Mouse (Mus musculus) liver, embryonic 16.5 days (tissue): ENCODE measurements around the gene Ap1g2. TPM values are rescaled to one million over a fixed set of nuclear protein-coding genes. Genes with fewer than 3 reads are reported as not detected.

Source experiments
- ATAC-seq: fragments of 200-750 bp; cut with Nextera tagmentation; 2 replicates; pipeline ENCODE4 v1.8.0; 2017; ENCODE audit warnings: low read depth, mild to moderate bottlenecking, moderate number of reproducible peaks, moderate library complexity
- H3K27ac ChIP-seq: fragments of 300-500 bp; sonication (generic); 2 replicates; pipeline ENCODE4 v1.5.1; 2014; ENCODE audit warnings: mild to moderate bottlenecking, low read length
- H3K27me3 ChIP-seq: fragments of 300-500 bp; sonication (generic); 2 replicates; pipeline ENCODE4 v1.6.1; 2014; ENCODE audit warnings: low read depth, low read length, mixed read lengths; ENCODE audit not compliant: control insufficient read depth, insufficient read depth
- H3K36me3 ChIP-seq: fragments of 300-500 bp; sonication (generic); 2 replicates; pipeline ENCODE4 v1.6.1; 2014; ENCODE audit warnings: mild to moderate bottlenecking; ENCODE audit not compliant: control insufficient read depth, insufficient read depth
- H3K4me1 ChIP-seq: fragments of 300-500 bp; sonication (generic); 2 replicates; pipeline ENCODE4 v1.6.1; 2014; ENCODE audit warnings: low read depth, low read length, mixed read lengths; ENCODE audit not compliant: control insufficient read depth
- H3K4me2 ChIP-seq: fragments of 300-500 bp; sonication (generic); 2 replicates; pipeline ENCODE4 v1.6.1; 2014; ENCODE audit warnings: low read depth, low read length, mixed read lengths
- H3K4me3 ChIP-seq: fragments of 300-500 bp; sonication (generic); 2 replicates; pipeline ENCODE4 v1.5.1; 2014; ENCODE audit warnings: low read depth, mild to moderate bottlenecking, low read length
- H3K9ac ChIP-seq: fragments of 300-500 bp; sonication (generic); 2 replicates; pipeline ENCODE4 v1.6.1; 2014; ENCODE audit warnings: low read depth, low read length
- H3K9me3 ChIP-seq: fragments of 300-500 bp; sonication (generic); replicated peaks from 2 replicates; pipeline ENCODE4 v1.6.1; 2016; ENCODE audit warnings: low read length; ENCODE audit not compliant: control insufficient read depth
- WGBS: fragments of 180-500 bp; shearing (Covaris S2); extraction: QIAGEN DNeasy Blood & Tissue Kit; methylation state at CpG from one replicate; pipeline ENCODE4 v1.1.7; 2014; ENCODE audit not compliant: insufficient replicate concordance; 5-methylcytosine and 5-hydroxymethylcytosine counted together
- polyA plus RNA-seq: library from polyadenylated mRNA; unstranded; fragments of >200 nt; fragmentation: Nextera tagmentation; extraction: Ambion mirVana; gene quantifications from 2 replicates; pipeline ENCODE4 v1.2.1, GENCODE M21; 2015

Gene Ap1g2
- polyA plus RNA-seq, 1 experiment from 2014 or later: 19.8 TPM

DNA sequence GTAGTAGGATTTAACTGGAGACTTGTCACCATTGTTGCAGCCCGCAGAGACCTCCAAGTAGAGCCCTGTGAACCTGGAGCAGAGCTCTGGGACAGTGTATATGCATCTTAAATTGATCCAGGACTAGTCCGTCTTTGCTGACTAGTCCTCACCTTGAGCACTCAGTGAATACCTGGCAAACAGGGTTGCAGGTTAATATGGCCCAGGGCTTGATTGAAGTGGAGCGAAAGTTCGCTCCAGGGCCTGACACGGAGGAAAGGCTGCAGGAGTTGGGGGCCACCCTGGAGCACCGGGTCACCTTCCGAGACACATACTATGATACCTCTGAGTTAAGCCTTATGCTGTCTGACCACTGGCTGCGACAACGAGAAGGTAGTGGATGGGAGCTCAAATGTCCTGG lies 11.1 kb downstream of the Ap1g2 start:
- ATAC-seq: no peak
- peak overlapping the region; percentile 68 for H3K9ac ChIP-seq
- H3K4me1 ChIP-seq: peaks cover 28% of the 10 kb centered on the region
- H3K27me3 ChIP-seq: no peaks in the 10 kb centered on the region
- peaks cover 4% of the 10 kb centered on the region; the same call in 1 of the 2 replicates for H3K36me3 ChIP-seq
- H3K9me3 ChIP-seq: no peaks in the 10 kb centered on the region
- 52% methylated on average over 9 of the region's 9 CpGs for WGBS
- peak overlapping the region; percentile 65 for H3K27ac ChIP-seq
- H3K4me2 ChIP-seq: peak overlapping the region; percentile 76
- H3K4me3 ChIP-seq: peak overlapping the region; percentile 69

DNA sequence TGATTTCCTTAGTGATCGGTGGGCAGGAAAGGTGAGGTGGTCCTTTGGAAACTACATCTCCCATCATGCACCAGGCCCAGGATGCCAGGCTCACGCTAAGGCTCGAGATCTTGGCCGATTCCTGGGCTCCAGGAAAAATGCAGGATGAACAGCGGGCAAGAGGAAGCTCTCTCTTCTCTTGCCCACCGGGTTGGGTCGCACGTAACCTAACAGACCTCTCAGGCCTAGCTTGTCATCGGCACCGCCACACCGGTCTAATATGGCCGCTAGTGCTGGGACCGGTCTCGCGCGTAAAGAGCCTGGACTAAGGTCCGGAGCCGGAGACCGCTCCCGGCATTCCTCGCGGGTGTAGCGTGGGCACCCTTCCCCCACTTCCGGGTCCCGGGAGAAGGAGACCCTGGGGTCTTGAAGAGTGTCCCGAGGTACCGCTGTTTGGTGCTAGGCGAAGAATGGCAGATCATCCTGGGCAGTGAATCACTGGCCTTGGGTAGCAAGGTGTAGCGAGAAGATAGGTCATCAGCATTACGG lies 11.6 kb downstream of the Ap1g2 start, which contains the start of gene Thtpa:
Gene Thtpa, plus strand, starts transcription at position 81 of the 528 bp plus-strand sequence.
- no peaks in the 10 kb centered on the region for H3K27me3 ChIP-seq
- H3K4me1 ChIP-seq: peaks cover 28% of the 10 kb centered on the region
- H3K9ac ChIP-seq: peak within 1 kb of the TSS; percentile 68
- peak within 1 kb of the TSS; percentile 76 for H3K4me2 ChIP-seq
- H3K4me3 ChIP-seq: peak within 1 kb of the TSS; percentile 69
- peak within 1 kb of the TSS; percentile 65 for H3K27ac ChIP-seq
- H3K36me3 ChIP-seq: peaks cover 4% of the 10 kb centered on the region; the same call in 1 of the 2 replicates
- H3K9me3 ChIP-seq: no peaks in the 10 kb centered on the region
- peak; percentile 47 for ATAC-seq
- under 1% methylated on average over 30 of the region's 30 CpGs for WGBS

DNA sequence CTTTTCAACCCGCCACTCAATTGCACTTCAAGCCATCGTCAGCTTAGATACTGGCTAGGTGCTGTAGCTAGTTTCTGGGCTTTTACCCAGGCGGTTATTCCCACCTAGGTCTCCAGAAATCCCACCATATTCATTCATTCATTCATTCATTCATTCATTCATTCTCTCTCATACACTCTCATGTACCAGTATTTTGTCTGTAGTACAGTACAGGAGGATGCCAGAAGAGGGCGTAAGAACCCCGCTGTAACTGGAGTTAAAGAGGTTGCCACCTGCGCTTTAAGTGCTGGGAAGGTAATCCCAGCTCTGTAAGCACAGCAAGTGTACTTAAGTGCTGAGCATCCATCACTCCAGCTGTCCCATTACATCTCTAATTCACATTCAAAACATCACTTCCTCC lies 12.5 kb downstream of the Ap1g2 start:
- H3K4me2 ChIP-seq: peak overlapping the region; percentile 76
- 46% methylated on average over 6 of the region's 6 CpGs for WGBS
- H3K9ac ChIP-seq: no peak overlapping the region
- H3K27ac ChIP-seq: no peak overlapping the region
- peaks cover 4% of the 10 kb centered on the region; the same call in 1 of the 2 replicates for H3K36me3 ChIP-seq
- H3K27me3 ChIP-seq: no peaks in the 10 kb centered on the region
- no peaks in the 10 kb centered on the region for H3K9me3 ChIP-seq
- ATAC-seq: no peak
- H3K4me3 ChIP-seq: peak overlapping the region; percentile 69
- peaks cover 28% of the 10 kb centered on the region for H3K4me1 ChIP-seq

DNA sequence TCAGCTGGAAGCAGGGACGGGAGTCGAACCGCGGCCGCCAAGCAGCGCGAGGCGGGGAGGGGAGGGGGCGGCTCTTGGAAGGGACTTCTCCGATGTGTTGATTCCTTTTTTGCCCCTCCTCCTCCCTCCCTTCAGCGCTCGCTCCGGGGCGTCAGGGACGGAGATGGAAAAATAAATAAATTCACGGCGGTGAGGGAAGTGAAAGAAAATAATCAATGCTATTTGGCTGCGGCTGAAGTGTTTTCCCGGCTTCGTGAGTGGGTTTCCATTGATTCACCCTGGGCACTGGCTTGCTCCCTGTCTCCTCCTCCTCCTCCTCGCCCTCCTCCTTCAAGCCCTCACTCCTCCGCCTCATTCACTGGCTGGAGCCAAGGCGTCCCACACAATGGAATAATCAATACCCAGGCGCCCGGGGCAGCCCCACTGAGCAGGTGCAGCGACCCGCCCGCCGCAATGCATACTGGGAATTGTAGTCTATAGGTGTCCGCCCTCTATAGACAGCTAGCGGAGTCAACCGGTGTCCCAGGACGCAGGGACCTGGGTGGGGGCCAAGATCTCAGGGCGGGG lies 14.3 kb downstream of the Ap1g2 start, which contains the start of gene Zfhx2:
Gene Zfhx2, minus strand, starts transcription at position 314 of the 567 bp plus-strand sequence.
- peak within 1 kb of the TSS; percentile 29; the same call in 1 of the 2 replicates for H3K27ac ChIP-seq
- no peaks in the 10 kb centered on the region for H3K27me3 ChIP-seq
- WGBS: 0% methylated on average over 33 of the region's 34 CpGs
- no peaks in the 10 kb centered on the region for H3K9me3 ChIP-seq
- no peaks in the 10 kb centered on the region for H3K36me3 ChIP-seq
- H3K4me1 ChIP-seq: peaks cover 28% of the 10 kb centered on the region
- H3K9ac ChIP-seq: peak within 1 kb of the TSS; percentile 69
- H3K4me2 ChIP-seq: peak within 1 kb of the TSS; percentile 97
- H3K4me3 ChIP-seq: peak within 1 kb of the TSS; percentile 74
- ATAC-seq: peak; percentile 95

DNA sequence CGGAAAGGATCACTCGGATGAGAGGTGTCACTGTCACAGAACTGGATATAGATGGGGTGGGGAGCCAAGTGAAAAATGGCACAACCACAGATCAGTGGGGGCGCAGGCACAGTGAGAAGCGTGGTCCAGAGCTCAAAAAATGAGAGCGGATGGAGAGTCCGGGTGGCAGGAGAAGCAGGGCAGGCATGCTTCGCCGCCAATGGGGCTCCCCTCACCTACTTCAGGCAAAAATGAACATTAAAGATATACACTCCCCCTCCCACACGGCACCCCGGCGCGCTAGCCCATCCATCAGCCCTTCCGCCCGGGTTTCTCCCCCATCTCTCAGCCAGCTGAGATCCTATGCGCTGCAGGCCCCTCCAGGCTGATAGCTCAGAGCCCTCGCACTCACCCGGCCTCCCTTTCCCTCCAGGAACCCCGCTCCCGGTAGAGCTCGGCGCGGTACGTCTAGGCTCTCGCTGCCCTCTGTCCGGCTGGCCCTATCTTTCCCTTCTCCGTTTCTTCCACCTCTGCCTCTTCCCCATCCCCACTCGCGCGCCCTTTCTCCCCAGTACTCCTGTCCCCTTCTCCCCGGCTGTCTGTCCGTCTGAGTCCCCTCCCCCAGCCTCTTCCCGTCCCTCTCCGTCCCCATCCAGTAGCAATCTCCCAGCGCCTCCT lies 15.1 kb downstream of the Ap1g2 start:
- Histone ChIP-seq H3K36me3 (no peaks in the 10 kb centered on the region), H3K27ac (no peak overlapping the region; the same call in 1 of the 2 replicates), H3K4me3 (peak overlapping the region; percentile 74), H3K9ac (peak overlapping the region; percentile 69), H3K4me2 (peak overlapping the region; percentile 97), H3K9me3 (no peaks in the 10 kb centered on the region), H3K27me3 (no peaks in the 10 kb centered on the region), H3K4me1 (peaks cover 24% of the 10 kb centered on the region)
- ATAC-seq: no peak
- WGBS: 8% methylated on average over 34 of the region's 34 CpGs

GRCm38 (mm10) chr14:55089199-55089947 lies 17.0 kb downstream of the Ap1g2 start:
- Histone ChIP-seq H3K4me1 (peaks cover 22% of the 10 kb centered on the region), H3K27me3 (no peaks in the 10 kb centered on the region), H3K36me3 (no peaks in the 10 kb centered on the region), H3K27ac (no peak overlapping the region), H3K9me3 (no peaks in the 10 kb centered on the region), H3K4me2 (no peak overlapping the region), H3K9ac (no peak overlapping the region), H3K4me3 (no peak overlapping the region)
- 61% methylated on average over 13 of the region's 13 CpGs for WGBS
- ATAC-seq: no peak

DNA sequence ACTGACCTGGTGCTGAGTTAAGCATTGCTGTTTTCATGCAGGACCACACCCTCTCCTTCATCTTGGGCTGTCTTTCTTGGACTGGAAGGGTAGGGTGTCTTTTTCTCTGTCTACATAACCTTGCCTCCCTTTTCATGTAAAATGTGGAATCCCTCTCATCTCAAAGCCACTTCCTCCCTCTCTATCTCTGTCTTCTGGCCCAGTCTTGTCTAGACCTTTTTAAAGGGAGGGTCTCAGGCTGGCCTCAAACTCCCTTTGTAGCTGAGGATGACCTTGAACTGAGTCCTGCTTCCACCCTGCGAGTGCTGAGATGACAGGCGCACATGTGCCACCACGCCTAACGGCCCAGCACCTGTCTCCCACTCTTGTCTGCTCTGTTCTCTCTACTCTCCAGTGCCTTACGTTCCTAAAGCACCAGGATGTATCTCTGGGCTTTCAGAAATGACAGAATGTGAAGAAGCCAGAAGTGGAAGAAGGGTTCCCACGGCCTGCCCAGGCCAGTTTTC lies 20.3 kb downstream of the Ap1g2 start:
- Histone ChIP-seq H3K9ac (no peak overlapping the region), H3K4me3 (no peak overlapping the region), H3K36me3 (no peaks in the 10 kb centered on the region), H3K27me3 (no peaks in the 10 kb centered on the region), H3K4me2 (no peak overlapping the region), H3K9me3 (no peaks in the 10 kb centered on the region), H3K27ac (no peak overlapping the region), H3K4me1 (peaks cover 10% of the 10 kb centered on the region)
- ATAC-seq: no peak
- WGBS: 73% methylated on average over 6 of the region's 6 CpGs

GRCm38 (mm10) chr14:55085324-55086008 lies 20.9 kb downstream of the Ap1g2 start:
- no peaks in the 10 kb centered on the region for H3K36me3 ChIP-seq
- no peak overlapping the region for H3K4me2 ChIP-seq
- H3K9ac ChIP-seq: no peak overlapping the region
- peak; percentile 43; the same call in 1 of the 2 replicates for ATAC-seq
- no peaks in the 10 kb centered on the region for H3K27me3 ChIP-seq
- 66% methylated on average over 9 of the region's 9 CpGs for WGBS
- peaks cover 8% of the 10 kb centered on the region for H3K4me1 ChIP-seq
- no peak overlapping the region for H3K4me3 ChIP-seq
- H3K27ac ChIP-seq: no peak overlapping the region
- H3K9me3 ChIP-seq: no peaks in the 10 kb centered on the region
